Mouse (Mus musculus) embryonic stem cell, embryonic (primary cell): ENCODE measurements around the gene Abl2.
"Not testable (repeated sequence)": the region's sequence is repeated elsewhere in the genome, so short reads cannot be mapped to it uniquely, and the experiment has no call there.

Experiments used
- CTCF ChIA-PET, 4 experiments: fragments of 300-600 bp in 2 of 4; fragments of 350-600 bp in 2 of 4; sonication (Branson Sonifier 250); formaldehyde crosslinking; loops; one replicate each; lab custom pipeline; 2022; ENCODE audit warnings: inconsistent platforms in 2 of 4; lab: Charles Lee
- POLR2A ChIA-PET, 4 experiments: fragments of 300-600 bp in 2 of 4; fragments of 350-600 bp in 2 of 4; sonication (Branson Sonifier 250); formaldehyde crosslinking; loops; one replicate each; lab custom pipeline; 2022; ENCODE audit warnings: antibody characterized with exemption in 4 of 4, inconsistent platforms in 1 of 4; lab: Charles Lee

Gene Abl2

DNA sequence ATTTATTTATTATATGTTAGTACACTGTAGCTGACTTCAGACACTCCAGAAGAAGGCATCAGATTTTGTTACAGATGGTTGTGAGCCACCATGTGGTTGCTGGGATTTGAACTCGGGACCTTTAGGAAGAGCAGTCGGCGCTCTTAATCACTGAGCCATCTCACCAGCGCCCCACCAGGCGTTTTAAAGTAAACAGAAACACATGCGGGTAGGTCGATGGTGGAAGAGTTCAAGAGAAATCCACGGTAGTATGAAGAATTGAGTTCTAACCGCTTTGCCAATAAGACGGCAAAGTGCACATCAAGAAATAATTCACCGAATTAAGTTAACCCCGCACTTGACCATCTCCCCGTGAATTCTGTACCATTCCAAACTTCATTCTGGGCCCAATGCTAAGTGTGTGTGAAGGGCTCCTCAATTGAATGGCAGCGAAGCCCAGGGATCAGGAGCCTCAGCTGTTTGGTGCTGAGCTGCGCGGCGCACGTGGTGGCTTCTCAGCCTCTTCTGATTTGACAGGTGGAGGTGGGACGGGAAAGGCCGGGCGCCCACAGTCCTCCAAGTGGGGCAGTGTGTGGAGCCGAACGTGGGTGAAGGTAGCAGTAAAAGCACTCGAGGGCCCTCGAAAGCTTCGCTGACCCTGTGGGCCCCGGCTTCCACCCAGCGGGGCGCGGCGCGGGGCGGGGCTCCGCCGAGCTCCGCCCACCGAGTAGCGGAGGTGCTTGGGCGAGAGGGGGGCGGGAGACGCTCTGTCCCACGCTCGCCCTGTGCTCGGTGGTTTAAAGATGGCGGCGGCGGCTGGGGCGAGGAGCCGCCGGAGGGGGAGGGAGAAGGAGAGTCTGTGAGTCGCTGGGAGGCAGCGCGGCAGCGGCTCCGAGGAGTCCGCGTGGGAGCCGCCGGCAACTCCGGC, at the start of gene Abl2:
Gene Abl2, plus strand, starts transcription at position 763 of the 907 bp plus-strand sequence.
- POLR2A ChIA-PET, result interaction anchor here (0.6 to 3.1 kb wide), 64 partner anchors 9 to 883 kb away, joined by 3 to 17 read pairs (median 4); partner anchors contain the start of genes Soat1 (in 2 of the 4), Fam20b (in 1 of the 4), Qsox1 (in 1 of the 4) and Tor1aip1 (in 1 of the 4)
- CTCF ChIA-PET, result interaction anchor here (0.5 to 1.4 kb wide), 12 partner anchors 9 to 1141 kb away, joined by 3 to 10 read pairs (median 3); partner anchors contain the start of gene Xpr1 (in 1 of the 4)

DNA sequence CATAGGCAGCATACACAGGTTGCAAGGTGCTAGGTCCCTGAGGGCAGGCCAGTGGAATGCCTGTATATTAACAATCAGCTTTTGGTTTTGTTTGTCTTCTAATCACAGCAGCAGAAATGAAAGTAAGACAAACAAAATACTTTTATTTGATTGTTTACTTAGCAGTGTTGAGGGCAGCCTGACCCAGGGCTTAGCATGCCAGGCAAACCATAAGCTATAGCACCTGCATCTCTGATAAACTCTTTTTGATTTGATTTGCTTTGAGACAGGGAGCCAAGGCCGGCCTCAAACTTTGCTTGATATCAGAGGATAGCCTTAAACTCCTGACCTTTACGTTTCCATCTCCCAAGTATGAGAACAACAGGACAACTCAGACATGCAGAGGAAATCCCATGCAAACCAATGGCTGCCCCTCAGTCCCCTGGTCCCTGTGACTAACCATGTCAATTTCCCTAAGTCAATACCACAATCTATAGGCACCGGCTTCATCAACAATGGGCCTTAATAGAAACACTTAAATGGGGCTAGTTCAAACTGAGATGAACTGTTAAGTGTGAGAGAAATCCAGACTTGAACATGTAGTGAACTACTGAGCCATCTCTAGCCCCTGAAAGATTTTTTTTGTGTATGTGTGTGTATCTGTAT, 38.3 kb upstream of the Abl2 start:
- POLR2A ChIA-PET, result interaction anchor here in 1 of 4 experiments (0.9 kb wide), 1 partner anchor 8 kb away, joined by 5 read pairs; no protein-coding TSS in a partner anchor

DNA sequence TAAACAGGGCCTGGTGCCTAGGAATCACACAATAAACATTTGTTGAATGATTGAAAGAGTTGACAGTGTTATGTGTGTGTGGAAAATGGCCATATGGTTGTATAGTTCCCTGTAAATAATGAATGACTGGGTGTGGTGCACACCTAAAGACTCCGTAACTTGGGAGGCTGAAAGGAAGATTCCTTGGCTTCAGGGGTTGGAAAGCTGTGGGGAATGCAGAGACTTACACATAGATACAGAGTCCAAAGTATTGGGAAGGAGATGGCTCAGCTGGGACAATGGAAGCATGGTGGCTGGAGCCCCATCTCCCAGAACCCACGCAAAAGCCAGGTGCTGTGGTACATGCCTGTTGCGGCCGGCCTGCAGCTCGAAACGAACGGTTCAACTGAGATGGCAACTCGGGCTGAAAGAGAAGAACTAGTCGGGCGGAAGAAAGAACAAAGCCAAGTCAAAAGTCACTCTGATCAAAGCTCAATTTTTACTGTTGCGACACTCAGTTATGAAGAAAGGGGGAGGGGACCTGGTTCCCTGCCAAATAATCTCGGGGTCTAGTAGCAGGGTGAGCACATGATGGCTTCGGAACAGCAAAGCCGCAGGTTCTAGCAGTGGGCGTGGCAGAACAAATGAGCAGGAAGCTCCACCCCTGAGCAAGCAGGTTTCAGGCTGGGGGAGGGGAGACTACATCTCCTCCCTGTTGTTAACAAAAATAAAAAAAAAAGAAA, 36.6 kb upstream of the Abl2 start:
- POLR2A ChIA-PET, result interaction anchor here in 1 of 4 experiments (0.7 kb wide), 1 partner anchor 333 kb away, joined by 3 read pairs; no protein-coding TSS in a partner anchor
- CTCF ChIA-PET, result interaction anchor here in 1 of 4 experiments (0.6 to 0.7 kb wide), 2 partner anchors 21 to 53 kb away, joined by 4 to 6 read pairs; no protein-coding TSS in a partner anchor

More for the DNA sequence above, 38.3 kb upstream of the Abl2 start:
- CTCF ChIA-PET, result no interaction called here

DNA sequence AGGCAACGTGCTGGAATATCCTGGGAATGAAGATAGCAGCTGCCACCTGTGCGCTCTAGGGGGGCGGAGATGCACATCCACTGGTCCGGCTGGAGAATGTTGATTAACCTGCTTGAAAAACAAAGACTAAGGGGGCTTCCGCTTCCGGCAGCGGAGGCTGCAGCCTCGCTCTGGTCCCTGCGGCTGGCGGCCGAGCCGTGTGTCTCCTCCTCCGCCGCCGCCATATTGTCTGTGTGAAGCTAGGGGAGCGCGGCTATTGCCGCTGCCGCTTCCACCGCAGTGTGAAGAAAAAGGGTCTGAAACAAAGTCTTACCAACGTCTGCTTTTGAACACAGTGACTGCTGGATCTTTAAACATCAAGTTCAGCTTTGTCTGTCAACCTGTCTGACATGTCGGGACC, 34.7 kb upstream of the Abl2 start, which contains the start of gene Gm10031:
Gene Gm10031, plus strand, starts transcription at position 171 of the 400 bp plus-strand sequence.
- POLR2A ChIA-PET, CTCF ChIA-PET: not testable (repeated sequence)

DNA sequence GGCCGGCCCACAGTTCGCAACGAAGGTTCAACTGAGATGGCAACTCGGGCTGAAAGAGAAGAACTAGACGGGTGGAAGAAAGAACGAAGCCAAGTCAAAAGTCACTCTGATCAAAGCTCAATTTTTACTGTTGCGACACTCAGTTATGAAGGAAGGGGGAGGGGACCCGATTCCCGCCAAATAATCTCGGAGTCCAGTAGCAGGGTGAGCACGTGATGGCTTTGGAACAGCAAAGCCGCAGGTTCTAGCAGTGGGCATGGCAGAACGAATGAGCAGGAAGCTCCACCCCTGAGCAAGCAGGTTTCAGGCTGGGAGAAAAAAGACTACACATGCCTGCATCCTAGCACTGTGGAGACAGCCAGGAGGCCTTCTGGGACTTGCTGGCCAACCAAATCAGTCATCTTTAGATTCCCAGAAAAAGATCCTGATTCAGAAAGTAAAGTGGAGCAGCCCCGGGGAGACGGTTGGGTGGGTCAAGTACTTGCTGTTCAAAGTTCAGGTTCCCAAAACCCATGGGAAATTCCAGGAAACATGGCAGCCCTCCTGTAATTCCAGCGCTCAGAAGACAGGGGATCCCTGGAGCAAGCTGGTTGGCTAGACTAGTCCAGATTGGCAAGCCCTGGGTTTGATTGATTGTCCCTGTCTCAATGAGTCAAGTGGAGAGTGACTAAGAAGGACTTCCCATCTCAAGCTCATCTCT, 26.0 kb upstream of the Abl2 start:
- POLR2A ChIA-PET, result interaction anchor here in 3 of 4 experiments (1.0 to 2.0 kb wide), 4 partner anchors 14 to 59 kb away, joined by 3 to 7 read pairs (median 4); partner anchors contain the start of genes Abl2 (in 2 of the 3) and Soat1 (in 1 of the 3)
- CTCF ChIA-PET, result interaction anchor here in 1 of 4 experiments (0.6 to 1.6 kb wide), 3 partner anchors 28 to 292 kb away, joined by 3 to 4 read pairs (median 3); no protein-coding TSS in a partner anchor

DNA sequence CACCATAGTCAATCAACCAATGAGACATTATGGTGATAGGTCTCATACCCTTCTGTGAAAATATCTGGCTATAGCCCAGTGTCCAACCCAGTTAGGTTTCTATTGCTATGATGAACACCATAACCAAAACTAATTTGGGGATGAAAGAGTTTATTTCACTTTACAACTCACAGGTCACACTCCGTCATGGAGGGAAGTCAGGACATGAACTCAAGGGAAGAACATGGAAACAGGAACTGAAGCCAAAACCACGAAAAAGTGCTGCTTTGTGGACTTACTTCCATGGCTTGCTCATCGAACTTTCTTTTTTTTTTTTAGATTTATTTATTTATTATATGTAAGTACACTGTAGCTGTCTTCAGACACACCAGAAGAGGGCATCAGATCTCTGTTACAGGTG, 25.1 kb upstream of the Abl2 start:
- ChIA-PET CTCF (interaction anchor here in 2 of 4 experiments (0.6 to 1.6 kb wide), 3 partner anchors 32 to 292 kb away, joined by 3 to 4 read pairs (median 3); no protein-coding TSS in a partner anchor), POLR2A (interaction anchor here in 1 of 4 experiments (2.0 kb wide), 1 partner anchor 25 kb away, joined by 7 read pairs; the partner anchor contains the start of gene Abl2)

DNA sequence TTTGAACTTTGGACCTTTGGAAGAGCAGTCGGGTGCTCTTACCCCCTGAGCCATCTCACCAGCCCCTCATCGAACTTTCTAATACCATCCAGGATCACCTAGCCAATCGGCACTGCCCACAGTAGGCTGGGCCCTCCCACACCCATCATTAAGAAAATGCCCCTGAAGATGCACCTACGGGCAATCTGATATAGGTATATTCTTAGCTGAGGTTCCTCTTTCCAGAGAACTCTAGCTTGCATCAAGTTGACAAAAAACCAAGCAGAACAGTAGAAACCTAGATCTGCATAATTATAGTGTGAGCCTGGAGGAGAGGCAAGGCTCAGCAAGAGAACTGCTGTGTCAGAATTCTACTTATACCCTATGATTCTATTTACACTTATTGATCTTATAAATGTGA, 24.7 kb upstream of the Abl2 start:
- ChIA-PET CTCF (interaction anchor here in 1 of 4 experiments (0.7 kb wide), 1 partner anchor 32 kb away, joined by 4 read pairs; no protein-coding TSS in a partner anchor), POLR2A (no interaction called here)

DNA sequence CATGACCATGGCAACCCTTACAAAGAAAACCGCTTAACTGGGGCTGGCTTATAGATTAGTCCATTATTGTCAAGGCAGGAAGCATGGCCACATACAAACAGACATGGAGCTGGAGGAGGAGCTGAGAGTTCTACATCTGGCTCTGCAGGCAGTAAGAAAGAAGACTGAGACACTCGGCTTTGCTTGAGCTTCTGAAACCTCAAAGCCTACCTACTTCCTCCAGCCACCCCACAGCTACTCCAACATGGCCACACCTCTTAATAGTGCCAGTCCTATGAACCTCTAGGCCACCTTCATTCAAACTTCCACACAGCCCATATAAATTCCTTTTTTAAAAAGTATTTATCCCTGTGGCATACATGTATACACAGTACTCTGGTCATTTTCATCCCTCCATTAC, 21.6 kb upstream of the Abl2 start:
- ChIA-PET CTCF (no interaction called here), POLR2A (interaction anchor here in 1 of 4 experiments (0.6 to 1.5 kb wide), 3 partner anchors 21 to 1362 kb away, joined by 3 to 6 read pairs (median 3); partner anchors contain the start of gene Abl2)

DNA sequence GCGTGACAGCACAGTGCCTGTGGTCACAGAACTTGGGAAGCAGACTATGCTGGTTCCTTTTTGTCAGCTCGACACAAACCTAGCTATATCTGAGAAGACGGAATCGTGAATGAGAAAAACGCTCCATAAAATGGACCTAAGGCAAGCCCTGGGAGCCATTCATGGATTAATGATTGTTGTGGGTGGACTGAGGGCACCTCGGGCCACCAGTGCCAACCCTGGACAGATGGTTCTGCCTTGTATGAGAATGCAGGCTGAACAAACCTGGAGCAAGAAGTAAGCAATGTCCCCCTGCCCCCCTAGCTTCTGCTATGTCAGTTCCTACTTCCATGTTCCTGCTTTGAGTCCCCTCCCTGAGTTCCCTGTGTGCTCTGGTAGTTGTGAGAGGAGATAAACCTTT, 20.9 kb upstream of the Abl2 start:
- POLR2A ChIA-PET, result interaction anchor here in 1 of 4 experiments (1.0 to 1.5 kb wide), 3 partner anchors 20 to 35 kb away, joined by 3 to 6 read pairs (median 4); partner anchors contain the start of gene Abl2
- CTCF ChIA-PET, result interaction anchor here in 3 of 4 experiments (0.6 to 0.7 kb wide), 4 partner anchors 21 to 444 kb away, joined by 3 read pairs; partner anchors contain the start of gene Abl2 (in 1 of the 3)

DNA sequence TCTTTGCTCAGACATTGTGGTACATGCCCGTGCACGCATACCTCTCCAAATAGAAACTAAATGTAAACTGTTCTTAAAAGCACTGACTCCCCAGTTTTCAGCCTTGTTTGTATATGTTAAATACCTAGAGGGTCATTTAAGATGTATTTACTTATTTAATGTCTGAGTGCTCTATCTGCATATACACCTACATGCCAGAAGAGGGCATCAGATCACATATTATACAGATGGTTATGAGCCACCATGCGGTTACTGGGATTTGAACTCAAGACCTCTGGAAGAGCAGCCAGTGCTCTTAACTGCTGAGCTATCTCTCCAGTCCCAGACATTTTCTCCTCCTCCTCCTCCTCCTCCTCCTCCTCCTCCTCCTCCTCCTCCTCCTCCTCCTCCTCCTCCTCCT, 20.2 kb upstream of the Abl2 start:
- ChIA-PET POLR2A (interaction anchor here in 1 of 4 experiments (0.7 to 1.0 kb wide), 3 partner anchors 20 to 1116 kb away, joined by 3 to 6 read pairs (median 4); partner anchors contain the start of gene Abl2), CTCF (interaction anchor here in 3 of 4 experiments (0.6 to 1.5 kb wide), 6 partner anchors 20 to 503 kb away, joined by 3 to 6 read pairs (median 3); partner anchors contain the start of gene Abl2 (in 1 of the 3))

DNA sequence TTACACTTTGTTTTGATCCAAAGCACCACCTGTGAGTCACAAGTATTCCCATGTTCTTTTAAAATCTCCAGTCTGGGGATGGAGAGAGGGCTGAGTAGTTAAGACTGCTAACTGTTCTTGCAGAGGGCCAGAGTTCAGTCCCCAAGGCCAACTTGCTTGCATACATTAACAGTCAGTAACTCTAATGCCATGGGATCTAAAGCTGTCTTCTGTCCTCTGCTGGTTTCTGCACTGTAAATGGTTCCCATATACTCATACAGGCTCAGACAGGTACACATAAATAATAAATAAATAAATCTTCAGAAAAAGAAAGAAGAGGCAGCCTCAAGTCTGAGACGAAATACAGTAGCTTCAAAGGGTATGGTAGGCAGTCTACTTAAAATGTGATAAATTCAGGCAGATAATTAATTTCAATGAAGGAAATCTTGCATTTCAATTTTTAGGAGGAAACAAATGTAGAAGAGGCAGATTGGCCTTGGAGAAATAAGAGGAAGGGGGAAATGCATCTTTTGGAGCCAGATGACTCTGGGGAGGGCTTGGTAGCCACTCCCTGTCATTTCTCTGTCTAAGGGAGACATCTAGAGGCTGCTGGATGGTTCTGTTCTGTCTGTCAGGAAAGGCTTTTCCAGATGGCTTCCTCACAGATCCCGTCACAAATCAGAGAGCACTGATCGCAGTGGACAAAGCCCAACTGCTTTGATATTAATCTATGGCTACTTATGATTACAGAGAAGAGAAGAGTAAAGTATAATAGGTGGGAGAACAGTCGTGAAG, 18.6 kb upstream of the Abl2 start:
- ChIA-PET CTCF (interaction anchor here in 2 of 4 experiments (1.1 to 1.5 kb wide), 3 partner anchors 35 to 116 kb away, joined by 3 to 6 read pairs (median 5); no protein-coding TSS in a partner anchor), POLR2A (interaction anchor here in 1 of 4 experiments (0.6 to 1.2 kb wide), 2 partner anchors 18 to 34 kb away, joined by 3 read pairs; no protein-coding TSS in a partner anchor)

DNA sequence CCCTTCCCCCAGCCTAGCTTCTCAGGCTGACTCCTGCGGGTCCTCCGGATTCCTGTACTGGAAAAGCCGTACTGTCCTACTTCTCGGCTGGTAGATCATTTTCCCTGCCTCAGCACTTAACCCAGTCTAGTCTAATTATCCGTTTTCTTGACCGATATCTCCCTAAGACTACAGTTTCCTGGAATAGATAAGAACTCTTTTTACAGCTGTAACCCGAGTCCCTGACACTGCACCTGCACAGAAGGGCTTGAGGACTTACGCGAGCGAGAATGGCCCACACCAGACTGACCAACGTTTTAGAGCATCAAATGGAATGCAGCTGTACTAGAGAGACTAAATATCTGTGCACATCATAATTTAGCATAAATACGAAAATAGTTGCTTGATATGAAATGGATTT, 14.6 kb upstream of the Abl2 start:
- CTCF ChIA-PET, result interaction anchor here in 1 of 4 experiments (0.5 kb wide), 1 partner anchor 132 kb away, joined by 3 read pairs; no protein-coding TSS in a partner anchor
- POLR2A ChIA-PET, result interaction anchor here in 3 of 4 experiments (0.6 to 3.5 kb wide), 6 partner anchors 14 to 1217 kb away, joined by 3 to 16 read pairs (median 4); partner anchors contain the start of gene Abl2 (in 2 of the 3)

DNA sequence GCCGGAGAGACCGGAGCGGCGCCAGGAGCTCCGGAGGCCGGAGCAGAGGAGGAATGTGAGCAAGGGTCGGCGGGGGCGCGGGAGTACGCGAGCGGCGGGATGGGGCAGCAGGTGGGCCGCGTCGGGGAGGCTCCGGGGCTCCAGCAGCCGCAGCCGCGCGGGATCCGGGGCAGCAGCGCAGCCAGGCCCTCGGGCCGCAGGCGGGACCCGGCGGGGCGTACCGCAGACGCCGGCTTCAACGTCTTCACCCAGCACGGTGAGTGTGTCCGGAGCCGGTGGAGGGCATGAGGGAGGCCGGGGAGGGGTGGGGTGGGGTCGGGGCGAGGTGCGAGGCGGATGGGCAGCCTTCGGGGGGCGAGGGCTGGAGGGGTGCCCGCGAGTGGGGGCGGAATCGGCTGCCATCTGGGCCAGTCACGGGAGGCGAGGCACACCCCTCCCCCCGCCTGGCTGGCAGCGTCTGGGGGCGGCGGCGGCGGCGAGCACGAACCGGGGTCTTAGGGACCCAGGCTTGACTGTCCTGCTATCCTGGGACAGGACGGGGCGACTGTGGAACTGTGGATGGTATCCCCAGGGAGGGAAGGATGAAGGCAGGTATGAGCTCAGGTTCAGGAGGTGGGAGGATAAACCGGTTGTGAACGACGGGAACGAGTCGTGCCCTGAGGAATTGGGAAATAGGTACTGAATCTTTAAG, 509 bp downstream of the Abl2 start:
- CTCF ChIA-PET, result interaction anchor here (0.6 to 1.4 kb wide), 8 partner anchors 8 to 1142 kb away, joined by 3 to 10 read pairs (median 3); partner anchors contain the start of gene Xpr1 (in 1 of the 4)
- POLR2A ChIA-PET, result interaction anchor here in 3 of 4 experiments (0.6 to 3.1 kb wide), 56 partner anchors 8 to 746 kb away, joined by 3 to 17 read pairs (median 4); partner anchors contain the start of genes Soat1 (in 2 of the 3), Fam20b (in 1 of the 3), Qsox1 (in 1 of the 3) and Tor1aip1 (in 1 of the 3)

DNA sequence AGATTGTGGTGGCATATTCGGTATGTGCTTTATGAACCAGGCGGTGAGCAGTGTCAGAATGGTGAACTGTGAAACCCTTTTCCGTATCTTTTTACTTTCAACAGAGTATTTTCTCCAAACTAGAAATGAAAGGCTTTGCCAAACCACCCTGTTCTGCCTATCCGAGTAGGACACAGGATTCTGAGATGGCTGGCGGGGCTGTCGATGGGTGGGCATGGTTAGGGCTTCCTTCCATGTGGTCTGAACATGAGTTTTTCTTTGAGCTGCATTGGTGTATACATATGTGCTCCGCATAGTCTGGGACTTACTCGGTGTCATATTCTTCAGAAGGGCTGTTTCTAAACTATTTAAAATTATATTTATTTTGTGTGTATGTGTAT, 1.0 kb downstream of the Abl2 start:
- ChIA-PET POLR2A (interaction anchor here in 2 of 4 experiments (0.6 to 3.1 kb wide), 16 partner anchors 8 to 447 kb away, joined by 3 to 17 read pairs (median 4); partner anchors contain the start of gene Soat1 (in 1 of the 2)), CTCF (interaction anchor here in 1 of 4 experiments (1.4 kb wide), 1 partner anchor 72 kb away, joined by 4 read pairs; no protein-coding TSS in a partner anchor)

DNA sequence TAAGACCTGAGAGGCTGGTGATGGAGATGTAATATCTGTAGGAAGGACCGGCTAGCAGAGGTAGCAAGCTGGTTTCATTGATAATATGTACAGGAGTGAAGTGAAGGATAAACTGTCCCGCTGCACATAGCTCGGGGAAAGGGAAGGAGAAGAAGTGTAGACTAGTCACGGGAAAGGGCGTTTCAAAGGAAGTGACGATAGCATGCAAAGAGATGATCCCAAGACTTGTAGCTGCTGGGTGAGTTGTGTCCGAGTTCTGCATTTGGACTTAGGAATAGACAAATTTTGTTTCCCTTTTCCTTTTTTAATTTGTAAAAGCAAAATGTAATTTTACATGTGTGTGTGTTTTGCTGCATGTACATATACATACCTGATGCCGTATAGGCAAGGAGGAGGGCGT, 1.9 kb downstream of the Abl2 start:
- POLR2A ChIA-PET, result interaction anchor here in 2 of 4 experiments (0.8 to 2.1 kb wide), 8 partner anchors 15 to 524 kb away, joined by 3 to 5 read pairs (median 3); partner anchors contain the start of gene Tor1aip1 (in 1 of the 2)

More for the DNA sequence above, 1.9 kb downstream of the Abl2 start:
- CTCF ChIA-PET, result no interaction called here
